Mouse (Mus musculus) stomach, adult 2 months (tissue): ENCODE measurements around the gene Dhtkd1. TPM values are rescaled to one million over a fixed set of nuclear protein-coding genes. Genes with fewer than 3 reads are reported as not detected.

ENCODE experiments used
- polyA plus RNA-seq: library from polyadenylated mRNA; depleted of rRNA; stranded (reverse); fragments of >200 nt; gene quantifications from 2 replicates; pipeline ENCODE4 v1.2.3, GENCODE M21; 2012; rRNA removed

Gene Dhtkd1
- 0.31 and 0.35 TPM in 2 replicates for polyA plus RNA-seq

GRCm38 (mm10) chr2:5942416-5943032 lies at the start of gene Dhtkd1:
Gene Dhtkd1 (minus strand): TSS chr2:5942792.

GRCm38 (mm10) chr2:5950766-5951595 lies 8.4 kb upstream of the Dhtkd1 start, which contains the start of gene Upf2:
Gene Upf2 (plus strand): TSS chr2:5951469.

GRCm38 (mm10) chr2:5894843-5895570 lies 47.6 kb downstream of the Dhtkd1 start, which contains the start of gene Sec61a2:
Gene Sec61a2 (minus strand): TSS chr2:5895432.

DNA sequence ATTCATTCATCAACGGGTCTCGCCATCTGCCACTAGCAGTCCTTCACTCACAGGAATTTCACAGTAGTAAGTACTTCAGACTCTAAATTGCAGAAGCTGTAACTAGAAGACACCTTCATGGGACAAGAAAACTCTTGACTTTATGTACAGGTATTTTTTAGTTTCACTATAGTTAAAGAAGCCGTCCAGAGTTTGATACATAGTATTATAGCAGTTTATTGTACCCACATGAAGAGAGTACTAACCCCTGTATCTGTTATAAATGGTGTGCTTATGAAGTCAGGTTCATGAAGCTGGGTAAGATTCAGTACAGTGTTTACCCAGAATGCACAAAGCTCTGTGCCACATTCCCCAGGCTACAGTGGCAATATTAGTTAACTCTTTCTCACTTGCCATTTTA lies 79.8 kb downstream of the Dhtkd1 start, which contains the start of gene Gm13199:
Gene Gm13199, minus strand, starts transcription at position 101 of the 400 bp plus-strand sequence.

Other genes with a start within 250 kb of the Dhtkd1 start
- gene Camk1d, start 228.3 kb downstream of the Dhtkd1 start, polyA plus RNA-seq, result 1.9 and 3.5 TPM in 2 replicates
- gene Nudt5, start 97.8 kb downstream of the Dhtkd1 start, polyA plus RNA-seq, result 2.4 and 2.6 TPM in 2 replicates
- gene Cdc123, start 97.6 kb downstream of the Dhtkd1 start, polyA plus RNA-seq, result 11.8 and 18.4 TPM in 2 replicates
- 0.51 and 1.7 TPM in 2 replicates for gene Gm13199, start 79.9 kb downstream of the Dhtkd1 start, polyA plus RNA-seq
- gene Sec61a2, start 47.4 kb downstream of the Dhtkd1 start, polyA plus RNA-seq, result 3.5 and 6.9 TPM in 2 replicates
- gene Upf2, start 8.7 kb upstream of the Dhtkd1 start, polyA plus RNA-seq, result 0.28 and 0.32 TPM in 2 replicates
- 25.1 and 50.3 TPM in 2 replicates for gene Proser2, start 187.4 kb upstream of the Dhtkd1 start, polyA plus RNA-seq